Mouse (Mus musculus): ENCODE data around the gene Best3. TPM values are rescaled to one million over a fixed set of nuclear protein-coding genes. Genes with fewer than 3 reads are reported as not detected.

Gene Best3
- total and polyA plus RNA-seq, 2 experiments from 2014 or later: 0.11 TPM; not detected in 1

DNA sequence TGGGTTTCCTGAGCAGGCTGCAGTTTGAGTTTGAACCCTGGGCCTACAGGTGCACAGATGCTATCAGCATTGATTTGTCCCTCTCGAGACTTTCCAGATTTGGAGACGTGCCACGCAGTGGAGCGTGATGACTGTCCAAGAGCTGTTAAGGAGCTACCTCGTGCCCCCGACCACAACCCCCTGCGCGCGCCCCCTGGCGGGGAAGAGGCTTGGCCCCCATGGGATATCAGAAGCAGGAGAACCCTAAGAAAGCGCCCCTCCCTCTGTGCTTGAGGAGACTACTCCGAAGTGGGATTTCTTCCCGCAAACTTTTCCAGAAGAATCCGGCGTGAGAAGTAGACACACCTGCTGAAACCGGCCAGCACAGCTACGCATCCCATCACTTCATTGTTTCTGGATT is 23.3 kb upstream of the Best3 start:
- no peak for DNase-seq

DNA sequence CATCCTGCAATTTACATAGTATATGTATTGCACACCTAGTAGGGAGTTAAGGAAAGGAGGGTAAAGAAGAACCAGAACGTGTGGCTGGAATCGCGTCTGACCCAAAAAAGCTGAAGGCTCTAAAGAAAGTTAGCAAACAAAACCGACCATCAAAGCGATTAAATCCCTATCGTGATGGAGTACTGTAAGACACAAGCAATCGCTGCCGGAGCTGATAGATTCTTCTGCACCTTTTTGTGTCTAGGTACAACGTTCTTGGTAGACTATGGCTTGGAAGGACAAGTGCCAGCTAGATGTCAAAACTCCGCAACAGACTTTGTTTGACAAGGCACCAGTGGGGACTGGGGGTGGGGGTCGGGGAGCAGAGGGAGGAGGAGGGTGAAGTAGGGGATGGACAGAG is 22.0 kb upstream of the Best3 start:
- Histone ChIP-seq H3K4me3 (ENCODE audit: low read depth, low read length) (no peak overlapping the region), H3K4me1 (ENCODE audit: insufficient read depth) (no peaks in the 10 kb centered on the region), H3K4me2 (ENCODE audit: low read depth) (no peak overlapping the region), H3K9me3 (ENCODE audit: low read length) (no peaks in the 10 kb centered on the region), H3K27ac (ENCODE audit: low read depth, low read length) (no peak overlapping the region), H3K36me3 (ENCODE audit: insufficient read depth) (no peaks in the 10 kb centered on the region), H3K9ac (no peak overlapping the region), H3K27me3 (ENCODE audit: insufficient read depth, low read length) (no peaks in the 10 kb centered on the region)
- no peak for TF ChIP-seq CTCF (IDR thresholded peaks at IDR 0.05; ENCODE audit: low read depth)
- DNase-seq: no peak
- ATAC-seq: no peak
- WGBS: 80% methylated on average over 11 of the region's 11 CpGs

More for the DNA sequence above, 23.3 kb upstream of the Best3 start:
- TF ChIP-seq CTCF (IDR thresholded peaks at IDR 0.05; ENCODE audit: low read depth): no peak
- Histone ChIP-seq H3K27me3 (ENCODE audit: insufficient read depth, low read length) (no peaks in the 10 kb centered on the region), H3K4me3 (ENCODE audit: low read depth, low read length) (no peak overlapping the region), H3K9me3 (ENCODE audit: low read length) (no peaks in the 10 kb centered on the region), H3K4me1 (ENCODE audit: insufficient read depth) (no peaks in the 10 kb centered on the region), H3K27ac (ENCODE audit: low read depth, low read length) (no peak overlapping the region), H3K4me2 (ENCODE audit: low read depth) (no peak overlapping the region), H3K36me3 (ENCODE audit: insufficient read depth) (no peaks in the 10 kb centered on the region), H3K9ac (no peak overlapping the region)
- 59% methylated on average over 17 of the region's 17 CpGs for WGBS
- ATAC-seq: no peak

DNA sequence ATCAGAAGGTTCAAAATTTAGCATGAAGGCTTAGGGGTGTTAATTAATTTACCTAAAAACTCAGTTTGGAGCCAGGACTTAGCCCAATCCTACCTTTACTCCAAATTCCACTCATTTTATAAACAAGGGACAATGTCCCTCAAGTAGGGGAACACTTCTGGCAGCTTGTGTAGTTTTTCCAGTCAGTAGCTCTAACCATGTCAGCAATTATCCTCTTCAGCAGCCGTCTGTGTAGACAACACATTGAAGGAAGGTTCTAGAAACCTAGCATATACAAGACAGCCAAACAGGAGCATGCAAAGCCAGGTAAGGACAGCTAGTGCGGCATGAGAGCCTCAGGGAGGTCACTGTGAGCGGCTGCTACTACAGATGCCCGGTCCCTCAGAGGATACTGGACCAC is 21.5 kb upstream of the Best3 start:
- Histone ChIP-seq H3K27me3 (ENCODE audit: insufficient read depth, low read length) (no peaks in the 10 kb centered on the region), H3K36me3 (ENCODE audit: insufficient read depth) (no peaks in the 10 kb centered on the region), H3K9me3 (ENCODE audit: low read length) (no peaks in the 10 kb centered on the region), H3K4me3 (ENCODE audit: low read depth, low read length) (no peak overlapping the region), H3K9ac (no peak overlapping the region), H3K27ac (ENCODE audit: low read depth, low read length) (no peak overlapping the region), H3K4me1 (ENCODE audit: insufficient read depth) (no peaks in the 10 kb centered on the region), H3K4me2 (ENCODE audit: low read depth) (no peak overlapping the region)
- DNase-seq (no peak), ATAC-seq (no peak)
- WGBS: 84% methylated on average over 4 of the region's 4 CpGs
- no peak for TF ChIP-seq CTCF (IDR thresholded peaks at IDR 0.05; ENCODE audit: low read depth)

DNA sequence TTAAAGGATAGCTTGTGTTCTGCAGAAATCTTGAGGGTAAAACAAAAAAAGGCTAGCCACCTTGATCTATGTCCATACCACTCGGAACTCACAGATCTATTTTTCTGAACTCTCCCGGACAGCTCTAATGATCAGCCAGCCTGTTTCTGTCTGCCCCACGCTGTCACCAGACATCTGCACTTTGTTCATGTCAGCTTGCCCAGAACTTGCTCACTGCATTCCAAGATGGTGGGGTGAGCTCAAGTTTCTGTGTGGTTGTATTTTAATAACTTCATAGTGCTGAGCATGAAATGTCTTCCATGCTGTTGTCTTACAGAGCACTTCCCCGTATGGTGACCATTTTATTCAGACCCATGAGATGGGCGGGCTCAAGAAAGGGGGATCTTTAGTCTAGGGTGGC is 20.8 kb upstream of the Best3 start:
- Histone ChIP-seq H3K4me2 (ENCODE audit: low read depth) (no peak overlapping the region), H3K4me1 (ENCODE audit: insufficient read depth) (no peaks in the 10 kb centered on the region), H3K27ac (ENCODE audit: low read depth, low read length) (no peak overlapping the region), H3K9me3 (ENCODE audit: low read length) (no peaks in the 10 kb centered on the region), H3K9ac (no peak overlapping the region), H3K4me3 (ENCODE audit: low read depth, low read length) (no peak overlapping the region), H3K27me3 (ENCODE audit: insufficient read depth, low read length) (no peaks in the 10 kb centered on the region), H3K36me3 (ENCODE audit: insufficient read depth) (no peaks in the 10 kb centered on the region)
- no peak for TF ChIP-seq CTCF (IDR thresholded peaks at IDR 0.05; ENCODE audit: low read depth)
- ATAC-seq: no peak
- no peak for DNase-seq
- WGBS: 83% methylated on average over 5 of the region's 5 CpGs

DNA sequence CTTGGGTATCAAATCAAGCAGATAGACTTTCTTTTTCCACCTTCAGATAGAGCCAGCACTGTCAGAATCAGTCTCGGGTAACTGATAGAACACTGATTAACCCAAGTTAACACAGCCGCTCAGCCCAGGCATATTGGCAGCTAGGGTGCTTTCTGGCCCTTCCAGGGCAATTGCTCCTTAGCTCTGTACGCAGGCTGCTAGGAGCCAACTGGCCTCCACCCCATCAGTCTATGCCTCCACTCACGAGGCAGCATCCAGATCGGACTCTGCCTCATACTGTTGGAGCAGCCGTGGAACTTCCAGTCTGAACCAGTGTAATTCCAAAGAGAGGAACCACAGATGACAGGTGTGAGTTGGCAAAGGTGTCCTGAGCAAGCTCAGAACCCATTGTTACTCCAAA is 20.0 kb upstream of the Best3 start:
- Histone ChIP-seq H3K36me3 (ENCODE audit: insufficient read depth) (no peaks in the 10 kb centered on the region), H3K4me3 (ENCODE audit: low read depth, low read length) (no peak overlapping the region), H3K9ac (no peak overlapping the region), H3K4me2 (ENCODE audit: low read depth) (no peak overlapping the region), H3K4me1 (ENCODE audit: insufficient read depth) (no peaks in the 10 kb centered on the region), H3K27ac (ENCODE audit: low read depth, low read length) (no peak overlapping the region), H3K27me3 (ENCODE audit: insufficient read depth, low read length) (no peaks in the 10 kb centered on the region), H3K9me3 (ENCODE audit: low read length) (no peaks in the 10 kb centered on the region)
- TF ChIP-seq CTCF (IDR thresholded peaks at IDR 0.05; ENCODE audit: low read depth): no peak
- DNase-seq: no peak
- WGBS: 80% methylated on average over 6 of the region's 6 CpGs
- ATAC-seq: no peak

DNA sequence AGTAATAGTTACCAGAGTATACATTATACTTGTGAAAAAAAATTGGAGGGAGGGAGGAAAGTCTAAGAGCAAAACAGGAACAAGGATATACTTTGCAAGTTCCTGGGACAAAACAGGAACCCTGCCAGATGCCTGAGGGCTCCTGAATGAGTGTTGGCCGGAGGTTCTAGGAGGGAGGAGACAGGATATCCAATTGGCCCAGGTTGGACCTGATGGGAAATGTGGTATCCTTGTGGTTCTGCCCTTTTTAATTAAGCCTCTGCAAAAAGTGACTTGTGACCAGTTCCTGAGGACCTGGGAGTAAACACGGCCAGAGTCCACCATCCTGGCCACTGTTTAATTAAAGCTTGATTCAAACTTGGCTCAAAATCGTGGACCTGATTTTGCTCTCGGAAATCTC is 17.4 kb upstream of the Best3 start:
- Histone ChIP-seq H3K4me1 (ENCODE audit: insufficient read depth) (no peaks in the 10 kb centered on the region), H3K9ac (no peak overlapping the region), H3K4me2 (ENCODE audit: low read depth) (no peak overlapping the region), H3K36me3 (ENCODE audit: insufficient read depth) (no peaks in the 10 kb centered on the region), H3K27me3 (ENCODE audit: insufficient read depth, low read length) (no peaks in the 10 kb centered on the region), H3K27ac (ENCODE audit: low read depth, low read length) (no peak overlapping the region), H3K9me3 (ENCODE audit: low read length) (no peaks in the 10 kb centered on the region), H3K4me3 (ENCODE audit: low read depth, low read length) (no peak overlapping the region)
- no peak for DNase-seq
- no peak for ATAC-seq
- WGBS: 69% methylated on average over 4 of the region's 4 CpGs
- no peak for TF ChIP-seq CTCF (IDR thresholded peaks at IDR 0.05; ENCODE audit: low read depth)

DNA sequence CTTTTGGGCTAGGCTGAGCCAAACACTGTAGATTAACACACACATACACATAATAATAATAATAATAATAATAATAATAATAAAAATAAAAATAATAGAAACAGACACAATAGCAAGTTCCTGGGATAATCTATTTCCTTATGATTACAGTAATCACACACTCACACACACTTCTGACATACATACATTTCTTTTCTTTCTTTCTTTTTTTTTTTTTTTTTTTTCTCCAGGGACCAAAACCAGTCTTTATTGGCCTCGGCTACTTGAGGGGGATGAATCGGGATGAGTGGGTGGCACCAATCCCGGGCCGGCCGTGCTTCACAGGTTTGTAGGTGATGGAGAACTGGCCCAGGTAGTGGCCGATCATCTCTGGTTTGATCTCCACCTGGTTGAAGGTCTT is 13.6 kb upstream of the Best3 start, which contains the start of gene Gm10271:
TSS of gene Gm10271 (minus strand) at position 101 of the 400 bp plus-strand sequence.
- Histone ChIP-seq H3K27me3 (ENCODE audit: insufficient read depth, low read length) (no peaks in the 10 kb centered on the region), H3K9me3 (ENCODE audit: low read length) (no peaks in the 10 kb centered on the region), H3K4me2 (ENCODE audit: low read depth) (no peak within 1 kb of the TSS), H3K36me3 (ENCODE audit: insufficient read depth) (no peaks in the 10 kb centered on the region), H3K9ac (no peak within 1 kb of the TSS), H3K27ac (ENCODE audit: low read depth, low read length) (no peak within 1 kb of the TSS), H3K4me3 (ENCODE audit: low read depth, low read length) (no peak within 1 kb of the TSS), H3K4me1 (ENCODE audit: insufficient read depth) (no peaks in the 10 kb centered on the region)
- no peak for ATAC-seq
- no peak for TF ChIP-seq CTCF (IDR thresholded peaks at IDR 0.05; ENCODE audit: low read depth)
- WGBS: 95% methylated on average over 6 of the region's 6 CpGs
- no peak for DNase-seq

DNA sequence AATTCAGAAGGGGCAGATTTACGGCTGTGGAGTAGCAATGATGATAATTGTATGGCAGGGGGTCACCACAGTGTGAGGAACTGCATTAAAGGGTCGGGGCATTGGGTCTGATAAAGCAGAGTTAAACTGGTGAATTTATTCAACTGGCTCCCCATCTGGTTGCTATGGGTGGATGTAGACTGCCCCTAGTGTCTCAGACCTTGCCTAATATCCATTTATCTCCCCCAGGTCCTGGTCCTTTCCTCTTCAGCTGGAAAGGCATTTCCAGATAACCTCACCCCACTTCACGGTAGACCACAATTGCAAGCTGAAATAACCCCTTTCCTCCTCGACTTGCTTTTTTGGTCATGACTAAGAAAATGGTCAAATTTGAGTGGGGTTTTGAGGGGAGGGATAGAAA is 8.7 kb upstream of the Best3 start:
- ATAC-seq (no peak), DNase-seq (no peak)
- Histone ChIP-seq H3K4me3 (ENCODE audit: low read depth, low read length) (no peak overlapping the region), H3K4me1 (ENCODE audit: insufficient read depth) (no peaks in the 10 kb centered on the region), H3K27me3 (ENCODE audit: insufficient read depth, low read length) (no peaks in the 10 kb centered on the region), H3K36me3 (ENCODE audit: insufficient read depth) (no peaks in the 10 kb centered on the region), H3K27ac (ENCODE audit: low read depth, low read length) (no peak overlapping the region), H3K9me3 (ENCODE audit: low read length) (no peaks in the 10 kb centered on the region), H3K9ac (no peak overlapping the region), H3K4me2 (ENCODE audit: low read depth) (no peak overlapping the region)
- no peak for TF ChIP-seq CTCF (IDR thresholded peaks at IDR 0.05; ENCODE audit: low read depth)
- WGBS: 80% methylated on average over 4 of the region's 4 CpGs
